Mouse (Mus musculus): ENCODE measurements at regions not wholly inside any gene's neighbourhood (a gene's known extent, or its start where the extent isn't known, plus 50 kb on each side); places are given as distances from the start of the nearest gene placed in this dataset.

DNA sequence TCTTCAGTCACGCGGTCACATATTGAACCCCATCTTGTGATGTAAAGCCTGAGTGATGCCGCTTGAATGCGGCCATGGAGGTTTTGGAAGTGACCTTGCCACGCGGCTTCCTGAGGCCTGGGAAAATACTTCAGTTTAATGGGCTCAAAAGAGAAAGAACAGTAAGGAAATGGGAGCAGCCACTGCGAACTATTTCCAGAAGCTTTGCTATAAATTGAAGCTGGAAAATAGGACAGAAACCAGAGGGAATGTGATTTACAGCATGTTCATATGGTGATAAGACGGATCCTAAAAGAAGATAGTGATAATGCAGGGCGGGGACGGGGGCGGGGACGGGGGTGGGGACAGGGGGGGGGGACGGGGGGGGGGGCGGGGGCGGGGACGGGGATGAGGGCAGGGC, 52.7 kb upstream of the Trpc4 start:
- TF ChIP-seq CTCF (IDR thresholded peaks at IDR 0.05; ENCODE audit: borderline replicate concordance, extremely low read depth, insufficient read depth, insufficient read length) = no peak
- no peak for TF ChIP-seq POLR2A (IDR thresholded peaks at IDR 0.05; ENCODE audit: borderline replicate concordance, extremely low read depth, insufficient read depth, insufficient read length, poor library complexity, severe bottlenecking)
- DNase-seq (ENCODE audit: low read depth) = no peak

DNA sequence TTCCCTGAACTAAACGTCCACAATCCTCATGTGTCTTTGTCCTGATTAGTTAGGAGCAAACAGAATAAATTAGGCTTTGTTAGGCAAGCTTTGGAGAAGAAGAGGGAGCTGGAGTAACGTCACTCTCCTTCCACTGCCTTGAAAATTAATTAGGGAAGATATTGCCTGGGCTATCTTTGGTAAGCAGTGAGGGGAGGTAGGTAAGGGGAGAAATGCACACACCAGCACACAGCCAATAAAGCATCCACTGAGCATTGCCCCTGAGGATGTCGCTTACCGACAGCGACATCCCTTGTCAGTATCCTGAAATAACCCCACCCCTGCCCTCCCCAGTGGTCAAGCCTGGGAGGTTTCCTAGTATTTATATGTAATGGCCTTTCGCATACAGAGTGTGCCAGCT, 72.2 kb upstream of the Trpc4 start:
- TF ChIP-seq CTCF (IDR thresholded peaks at IDR 0.05; ENCODE audit: borderline replicate concordance, extremely low read depth, insufficient read depth, insufficient read length) = no peak
- peak; percentile 43 for DNase-seq (ENCODE audit: low read depth)

- no peak for DNase-seq (ENCODE audit: low read depth)
Observed at GRCm38 (mm10) chr3:54076461-54076860, 79.4 kb upstream of the Trpc4 start.

GRCm38 (mm10) chr3:54060653-54061052, 95.2 kb upstream of the Trpc4 start:
- no peak for DNase-seq (ENCODE audit: low read depth)
- TF ChIP-seq CTCF (IDR thresholded peaks at IDR 0.05; ENCODE audit: borderline replicate concordance, extremely low read depth, insufficient read depth, insufficient read length) (no peak), POLR2A (IDR thresholded peaks at IDR 0.05; ENCODE audit: borderline replicate concordance, extremely low read depth, insufficient read depth, insufficient read length, poor library complexity, severe bottlenecking) (no peak)

More at GRCm38 (mm10) chr3:54076461-54076860, 79.4 kb upstream of the Trpc4 start:
- TF ChIP-seq POLR2A (IDR thresholded peaks at IDR 0.05; ENCODE audit: borderline replicate concordance, extremely low read depth, insufficient read depth, insufficient read length, poor library complexity, severe bottlenecking) = no peak
- no peak for TF ChIP-seq CTCF (IDR thresholded peaks at IDR 0.05; ENCODE audit: borderline replicate concordance, extremely low read depth, insufficient read depth, insufficient read length)

- TF ChIP-seq CTCF (IDR thresholded peaks at IDR 0.05; ENCODE audit: borderline replicate concordance, extremely low read depth, insufficient read depth, insufficient read length) (no peak), POLR2A (IDR thresholded peaks at IDR 0.05; ENCODE audit: borderline replicate concordance, extremely low read depth, insufficient read depth, insufficient read length, poor library complexity, severe bottlenecking) (no peak)
- peak; percentile 22 for DNase-seq (ENCODE audit: low read depth)
Observed at GRCm38 (mm10) chr3:54054376-54054775, 101.5 kb upstream of the Trpc4 start.

GRCm38 (mm10) chr3:54049370-54049769, 106.5 kb upstream of the Trpc4 start:
- no peak for TF ChIP-seq POLR2A (IDR thresholded peaks at IDR 0.05; ENCODE audit: borderline replicate concordance, extremely low read depth, insufficient read depth, insufficient read length, poor library complexity, severe bottlenecking)
- TF ChIP-seq CTCF (IDR thresholded peaks at IDR 0.05; ENCODE audit: borderline replicate concordance, extremely low read depth, insufficient read depth, insufficient read length) = no peak
- DNase-seq (ENCODE audit: low read depth) = peak; percentile 75

DNA sequence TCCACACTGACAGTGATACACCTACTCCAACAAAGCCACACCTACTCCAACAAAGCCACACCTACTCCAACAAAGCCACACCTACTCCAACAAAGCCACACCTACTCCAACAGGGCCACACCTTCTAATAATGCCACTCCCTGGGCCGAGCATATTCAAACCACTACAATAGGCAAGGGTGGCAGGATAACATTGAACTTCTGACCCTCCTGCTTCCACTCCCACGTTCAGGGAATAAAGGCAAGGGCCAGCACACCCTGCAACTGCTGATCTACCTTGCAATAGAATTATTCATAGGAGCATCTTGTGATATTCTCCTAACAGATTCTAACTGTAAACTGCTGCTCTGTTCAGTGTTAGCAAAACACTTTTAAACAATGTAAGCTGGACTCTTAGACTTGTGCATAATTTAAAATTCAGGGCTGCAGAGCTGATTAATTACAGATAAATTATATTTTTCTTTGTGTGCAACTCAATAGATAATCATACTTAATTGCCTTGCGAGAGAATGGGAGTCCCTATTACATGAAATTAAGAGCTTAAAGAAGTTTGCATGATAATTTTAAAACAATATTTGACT, 107.7 kb upstream of the Trpc4 start:
- TF ChIP-seq CTCF (IDR thresholded peaks at IDR 0.05; ENCODE audit: borderline replicate concordance, extremely low read depth, insufficient read depth, insufficient read length) = no peak
- TF ChIP-seq POLR2A (IDR thresholded peaks at IDR 0.05; ENCODE audit: borderline replicate concordance, extremely low read depth, insufficient read depth, insufficient read length, poor library complexity, severe bottlenecking) = no peak
- peak; percentile 37 for DNase-seq (ENCODE audit: low read depth)

DNA sequence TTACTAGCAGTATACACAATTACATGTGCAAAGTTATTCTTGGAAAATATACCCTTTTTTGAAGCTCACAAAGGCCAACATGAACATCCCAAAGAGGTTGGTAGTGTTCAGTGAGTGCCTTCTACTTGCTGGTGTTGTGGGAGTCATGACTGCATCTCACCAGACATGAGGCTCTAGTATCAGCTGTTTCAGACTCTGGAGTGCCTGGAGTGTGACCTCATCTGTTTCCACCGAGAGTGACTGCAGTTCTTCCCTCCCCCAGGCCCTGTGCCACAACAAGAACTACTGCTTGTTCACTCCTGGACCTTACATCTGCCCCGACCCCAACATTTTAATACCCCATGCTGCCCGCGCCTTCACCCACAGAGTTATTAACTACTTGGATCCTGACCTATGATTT, 128.5 kb upstream of the Trpc4 start:
- DNase-seq (ENCODE audit: low read depth) = no peak
- TF ChIP-seq POLR2A (IDR thresholded peaks at IDR 0.05; ENCODE audit: borderline replicate concordance, extremely low read depth, insufficient read depth, insufficient read length, poor library complexity, severe bottlenecking) (no peak), CTCF (IDR thresholded peaks at IDR 0.05; ENCODE audit: borderline replicate concordance, extremely low read depth, insufficient read depth, insufficient read length) (no peak)

GRCm38 (mm10) chr3:54020196-54020595, 135.6 kb upstream of the Trpc4 start:
- DNase-seq (ENCODE audit: low read depth) = peak; percentile 40
- TF ChIP-seq CTCF (IDR thresholded peaks at IDR 0.05; ENCODE audit: borderline replicate concordance, extremely low read depth, insufficient read depth, insufficient read length) (no peak), POLR2A (IDR thresholded peaks at IDR 0.05; ENCODE audit: borderline replicate concordance, extremely low read depth, insufficient read depth, insufficient read length, poor library complexity, severe bottlenecking) (no peak)

GRCm38 (mm10) chr3:54017943-54018649, 137.7 kb upstream of the Trpc4 start:
- DNase-seq (ENCODE audit: low read depth) = peak; percentile 94
- TF ChIP-seq CTCF (IDR thresholded peaks at IDR 0.05; ENCODE audit: borderline replicate concordance, extremely low read depth, insufficient read depth, insufficient read length) (no peak), POLR2A (IDR thresholded peaks at IDR 0.05; ENCODE audit: borderline replicate concordance, extremely low read depth, insufficient read depth, insufficient read length, poor library complexity, severe bottlenecking) (no peak)

GRCm38 (mm10) chr3:54016877-54017276, 139.0 kb upstream of the Trpc4 start:
- TF ChIP-seq CTCF (IDR thresholded peaks at IDR 0.05; ENCODE audit: borderline replicate concordance, extremely low read depth, insufficient read depth, insufficient read length) = no peak
- no peak for TF ChIP-seq POLR2A (IDR thresholded peaks at IDR 0.05; ENCODE audit: borderline replicate concordance, extremely low read depth, insufficient read depth, insufficient read length, poor library complexity, severe bottlenecking)
- DNase-seq (ENCODE audit: low read depth) = no peak

DNA sequence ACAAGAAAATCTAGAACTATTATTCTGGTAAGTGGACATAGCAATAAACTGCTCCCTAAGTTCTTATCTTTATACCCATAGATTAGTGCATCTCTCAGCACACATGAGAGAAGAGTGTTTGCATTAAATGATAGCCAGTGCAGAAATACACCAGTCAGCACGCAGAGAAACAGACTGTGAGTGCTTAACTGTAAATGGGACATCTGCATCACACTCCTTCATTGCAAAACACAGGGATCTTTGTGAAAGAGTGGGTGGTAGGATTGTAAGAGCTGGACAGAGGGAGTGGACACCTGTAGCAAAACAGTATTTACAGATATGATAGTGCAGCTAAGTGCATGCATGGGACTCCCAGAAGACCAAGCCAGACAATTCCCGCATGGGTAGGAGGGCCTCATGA, 144.8 kb upstream of the Trpc4 start:
- no peak for DNase-seq (ENCODE audit: low read depth)
- TF ChIP-seq CTCF (IDR thresholded peaks at IDR 0.05; ENCODE audit: borderline replicate concordance, extremely low read depth, insufficient read depth, insufficient read length) (no peak), POLR2A (IDR thresholded peaks at IDR 0.05; ENCODE audit: borderline replicate concordance, extremely low read depth, insufficient read depth, insufficient read length, poor library complexity, severe bottlenecking) (no peak)

Measured in brain, embryonic 14.5 days (tissue).